Mouse (Mus musculus) stomach, embryonic 15.5 days (tissue): ENCODE results near the gene Gm28490. TPM values are rescaled to one million over a fixed set of nuclear protein-coding genes. Genes with fewer than 3 reads are reported as not detected.
"Not testable (repeated sequence)": the region's sequence is repeated elsewhere in the genome, so short reads cannot be mapped to it uniquely, and the experiment has no call there.

Experiments
- ATAC-seq: fragments of 200-750 bp; cut with Nextera tagmentation; 2 replicates; pipeline ENCODE4 v1.8.0; 2017; ENCODE audit warnings: low read depth, moderate number of reproducible peaks, moderate TSS enrichment; ENCODE audit not compliant: insufficient read depth, low FRiP score
- H3K27ac ChIP-seq: fragments of 300-500 bp; sonication (generic); 2 replicates; pipeline ENCODE4 v1.5.1; 2015; ENCODE audit warnings: mild to moderate bottlenecking, inconsistent platforms
- H3K27me3 ChIP-seq: fragments of 300-500 bp; sonication (generic); replicated peaks from 2 replicates; pipeline ENCODE4 v1.6.1; 2015; ENCODE audit warnings: inconsistent platforms
- H3K36me3 ChIP-seq: fragments of 300-500 bp; sonication (generic); 2 replicates; pipeline ENCODE4 v1.6.1; 2015; ENCODE audit warnings: inconsistent platforms
- H3K4me1 ChIP-seq: fragments of 300-500 bp; sonication (generic); 2 replicates; pipeline ENCODE4 v1.6.1; 2015; ENCODE audit warnings: inconsistent platforms
- H3K4me2 ChIP-seq: fragments of 300-500 bp; sonication (generic); 2 replicates; pipeline ENCODE4 v1.6.1; 2015; ENCODE audit warnings: mild to moderate bottlenecking, inconsistent platforms
- H3K4me3 ChIP-seq: fragments of 300-500 bp; sonication (generic); replicated peaks from 2 replicates; pipeline ENCODE4 v1.5.1; 2015; ENCODE audit warnings: inconsistent platforms
- H3K9ac ChIP-seq: fragments of 300-500 bp; sonication (generic); 2 replicates; pipeline ENCODE4 v1.6.1; 2015; ENCODE audit warnings: inconsistent platforms
- H3K9me3 ChIP-seq: fragments of 300-500 bp; sonication (generic); 2 replicates; pipeline ENCODE4 v1.6.1; 2016; ENCODE audit warnings: inconsistent platforms
- WGBS: fragments of 180-500 bp; shearing (Covaris S2); methylation state at CpG from one replicate; pipeline ENCODE4 v1.1.7; 2015; 5-methylcytosine and 5-hydroxymethylcytosine counted together
- polyA plus RNA-seq: library from polyadenylated mRNA; unstranded; fragments of >200 nt; fragmentation: Nextera tagmentation; extraction: Ambion mirVana; gene quantifications from 2 replicates; pipeline ENCODE4 v1.2.1, GENCODE M21; 2015

Gene Gm28490
- polyA plus RNA-seq, result not detected in 2 replicates

- H3K4me3 ChIP-seq, H3K27ac ChIP-seq, H3K9ac ChIP-seq, H3K9me3 ChIP-seq, H3K4me2 ChIP-seq, H3K27me3 ChIP-seq, H3K36me3 ChIP-seq, H3K4me1 ChIP-seq, ATAC-seq: not testable (repeated sequence)
- no CpG with 5 or more reads among the region's 8 CpGs for WGBS
These were observed at the start of gene Gm28490 for GRCm38 (mm10) chrY:31634656-31635055. Gene Gm28490, minus strand, starts transcription at chrY:31634756.
